Mouse (Mus musculus) skeletal muscle tissue, postnatal 0 days (tissue): ENCODE measurements around the gene Olfr171. TPM values are rescaled to one million over a fixed set of nuclear protein-coding genes. Genes with fewer than 3 reads are reported as not detected.

Source experiments
- polyA plus RNA-seq: library from polyadenylated mRNA; unstranded; fragments of >200 nt; fragmentation: Nextera tagmentation; extraction: Ambion mirVana; gene quantifications from 2 replicates; pipeline ENCODE4 v1.2.1, GENCODE M21; 2015

Gene Olfr171
- not detected in 2 replicates for polyA plus RNA-seq

DNA sequence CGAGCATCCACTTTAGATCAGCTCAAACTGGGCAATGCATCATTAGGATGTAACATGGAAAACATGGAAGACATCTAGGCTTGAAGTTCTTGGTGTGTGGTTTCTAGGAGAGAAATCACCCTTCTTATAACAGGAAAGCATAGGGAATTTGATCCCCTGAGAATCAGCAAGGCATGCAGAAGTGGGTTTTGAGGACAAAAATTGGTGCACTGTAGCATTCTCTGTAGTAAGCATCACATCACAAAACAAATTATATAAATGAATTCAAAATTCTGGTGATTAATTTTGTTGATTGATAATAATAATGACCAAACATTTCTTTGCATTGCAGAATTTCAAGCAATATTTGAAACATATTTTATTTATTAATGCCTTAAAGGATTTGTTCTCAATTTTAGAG, at the start of gene Olfr171:
Gene Olfr171, minus strand, starts transcription at position 101 of the 400 bp plus-strand sequence.

DNA sequence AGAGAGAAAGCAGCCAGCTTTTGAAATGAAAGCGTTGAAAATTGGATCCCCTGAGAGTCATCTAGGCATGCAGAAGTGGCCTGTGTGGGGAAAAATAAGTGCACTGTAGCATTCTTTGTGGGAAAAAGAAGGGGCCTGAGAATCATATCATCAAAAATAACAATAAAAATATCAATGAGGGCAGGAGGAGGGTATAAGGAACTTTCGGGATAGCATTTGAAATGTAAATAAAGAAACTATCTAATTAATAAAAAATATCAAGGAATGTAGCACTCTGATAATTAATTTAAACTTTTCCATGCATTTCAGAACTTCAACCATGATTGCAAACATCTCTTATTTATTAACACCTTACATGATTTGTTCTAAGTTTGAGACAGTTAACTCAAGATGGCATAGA, 17.9 kb downstream of the Olfr171 start, which contains the start of gene Olfr170:
Gene Olfr170, minus strand, starts transcription at position 101 of the 400 bp plus-strand sequence.

Other genes with a start within 250 kb of the Olfr171 start
- not detected in 2 replicates for gene Olfr165, start 206.8 kb downstream of the Olfr171 start, polyA plus RNA-seq
- not detected in 2 replicates for gene Olfr166, start 146.2 kb downstream of the Olfr171 start, polyA plus RNA-seq
- not detected in 2 replicates for gene Olfr167, start 107.7 kb downstream of the Olfr171 start, polyA plus RNA-seq
- gene Olfr168, start 94.4 kb downstream of the Olfr171 start, polyA plus RNA-seq = not detected in 2 replicates
- gene Olfr169, start 58.1 kb downstream of the Olfr171 start, polyA plus RNA-seq = not detected in 2 replicates
- not detected in 2 replicates for gene Olfr170, start 18.0 kb downstream of the Olfr171 start, polyA plus RNA-seq
- gene Lamp3, start 76.5 kb upstream of the Olfr171 start, polyA plus RNA-seq = 0.05 TPM in 1 of 2 replicates, not detected in the other
- gene B3gnt5, start 130.3 kb upstream of the Olfr171 start, polyA plus RNA-seq = 4.5 and 4.7 TPM in 2 replicates